Mouse (Mus musculus) heart, embryonic 11.5 days (tissue): ENCODE results near the gene Paf1. TPM values are rescaled to one million over a fixed set of nuclear protein-coding genes. Genes with fewer than 3 reads are reported as not detected.

Experiments
- ATAC-seq: fragments of 200-750 bp; cut with Nextera tagmentation; replicated peaks from 2 replicates; pipeline ENCODE4 v1.8.0; 2017; ENCODE audit warnings: moderate library complexity; ENCODE audit not compliant: insufficient number of reproducible peaks, low FRiP score, low TSS enrichment
- H3K27ac ChIP-seq: fragments of 300-500 bp; sonication (generic); 2 replicates; pipeline ENCODE4 v1.5.1; 2014; ENCODE audit warnings: mild to moderate bottlenecking, low read depth, low read length
- H3K27me3 ChIP-seq: fragments of 300-500 bp; sonication (generic); 2 replicates; pipeline ENCODE4 v1.6.1; 2014; ENCODE audit warnings: mild to moderate bottlenecking, low read length, mixed read lengths; ENCODE audit not compliant: control insufficient read depth, insufficient read depth
- H3K36me3 ChIP-seq: fragments of 300-500 bp; sonication (generic); 2 replicates; pipeline ENCODE4 v1.6.1; 2014; ENCODE audit warnings: mild to moderate bottlenecking, low read length, moderate library complexity, mixed read lengths; ENCODE audit not compliant: control insufficient read depth, insufficient read depth
- H3K4me1 ChIP-seq: fragments of 300-500 bp; sonication (generic); 2 replicates; pipeline ENCODE4 v1.6.1; 2014; ENCODE audit warnings: low read length; ENCODE audit not compliant: control insufficient read depth, insufficient read depth
- H3K4me2 ChIP-seq: fragments of 300-500 bp; sonication (generic); 2 replicates; pipeline ENCODE4 v1.6.1; 2014; ENCODE audit warnings: mild to moderate bottlenecking, moderate library complexity
- H3K4me3 ChIP-seq: fragments of 300-500 bp; sonication (generic); 2 replicates; pipeline ENCODE4 v1.5.1; 2014; ENCODE audit warnings: low read depth, low read length
- H3K9ac ChIP-seq: fragments of 300-500 bp; sonication (generic); 2 replicates; pipeline ENCODE4 v1.6.1; 2014; ENCODE audit warnings: mild to moderate bottlenecking, low read depth, low read length, moderate library complexity
- H3K9me3 ChIP-seq: fragments of 300-500 bp; sonication (generic); replicated peaks from 2 replicates; pipeline ENCODE4 v1.6.1; 2016; ENCODE audit warnings: low read length; ENCODE audit not compliant: control insufficient read depth
- WGBS: fragments of 180-500 bp; shearing (Covaris S2); extraction: QIAGEN DNeasy Blood & Tissue Kit; methylation state at CpG from one replicate; pipeline ENCODE4 v1.1.7; 2014; ENCODE audit not compliant: insufficient replicate concordance; 5-methylcytosine and 5-hydroxymethylcytosine counted together
- polyA plus RNA-seq: library from polyadenylated mRNA; unstranded; fragments of >200 nt; fragmentation: Nextera tagmentation; extraction: Ambion mirVana; gene quantifications from 2 replicates; pipeline ENCODE4 v1.2.1, GENCODE M21; 2014

Paf1 gene
- polyA plus RNA-seq, 1 experiment from 2014 or later: 70.2 TPM

DNA sequence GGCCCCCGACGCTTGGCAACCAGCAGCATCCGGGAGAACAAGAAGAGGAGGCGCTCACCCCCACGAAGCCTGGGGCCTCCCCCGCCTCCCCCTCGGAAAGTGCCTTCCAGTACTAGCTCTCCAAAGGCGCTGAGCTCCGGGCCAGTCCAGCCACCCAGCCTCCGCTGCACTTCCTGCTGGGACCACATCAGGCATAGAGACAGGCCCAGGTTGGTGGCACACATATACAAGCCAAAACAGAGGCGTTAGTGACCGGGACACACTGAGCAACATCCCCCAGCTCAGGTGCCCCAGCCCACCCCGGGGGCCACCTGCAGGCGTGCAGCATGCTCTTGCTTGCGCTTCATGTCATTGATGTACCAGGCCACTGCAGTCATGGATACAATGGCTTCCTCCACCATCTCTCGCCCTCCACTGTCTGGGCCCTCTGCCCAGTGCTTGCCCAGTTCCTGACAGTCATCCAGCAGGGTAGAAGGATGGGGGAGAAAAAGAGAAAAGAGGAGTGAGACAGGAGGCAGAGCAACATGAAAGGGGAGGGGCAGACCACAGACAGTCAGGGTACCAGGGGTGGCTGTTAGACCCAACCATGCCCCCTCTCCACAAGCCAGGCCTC lies 25.0 kb upstream of the Paf1 start:
- Histone ChIP-seq H3K9me3 (no peaks in the 10 kb centered on the region), H3K36me3 (peaks cover 38% of the 10 kb centered on the region), H3K4me1 (peaks cover 13% of the 10 kb centered on the region)

DNA sequence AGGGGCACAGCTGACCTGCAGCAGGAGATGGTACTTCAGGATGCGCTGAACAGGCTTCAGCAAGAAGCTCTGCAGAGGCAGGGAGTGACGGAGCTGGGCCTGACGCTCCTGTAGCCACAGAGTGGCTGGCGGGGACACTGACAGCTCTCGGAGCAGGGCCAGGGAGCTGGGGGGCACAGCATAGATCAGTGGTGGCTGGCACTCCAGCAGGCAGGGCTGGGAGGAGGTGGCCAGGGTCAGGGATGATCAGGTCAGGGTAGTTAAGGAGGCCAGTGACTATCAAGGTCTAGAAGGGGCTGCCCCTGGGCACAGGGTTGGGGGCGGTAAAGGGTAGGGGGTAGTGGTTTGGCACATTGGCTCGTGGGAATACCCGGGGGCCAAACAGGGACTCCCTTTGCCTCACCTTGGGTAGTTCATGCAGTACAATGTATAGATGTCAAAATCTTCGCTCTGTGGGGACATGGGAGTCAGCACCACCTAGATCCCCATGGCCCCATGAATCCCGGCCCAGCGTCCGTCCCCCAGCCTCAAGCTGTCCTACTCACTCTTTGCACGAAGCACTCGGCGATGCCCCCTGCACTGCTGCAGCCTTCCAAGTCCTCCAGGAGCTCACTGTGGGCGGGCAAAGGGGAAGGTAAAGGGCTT lies 24.4 kb upstream of the Paf1 start:
- 0 out of 2 replicates have a peak overlapping the region, but pooled peaks have one; percentile 22 for H3K9ac ChIP-seq
- no peak overlapping the region for H3K4me2 ChIP-seq
- H3K36me3 ChIP-seq: peaks cover 37% of the 10 kb centered on the region
- H3K27me3 ChIP-seq: no peaks in the 10 kb centered on the region
- no peak overlapping the region for H3K4me3 ChIP-seq
- ATAC-seq: no peak
- H3K9me3 ChIP-seq: no peaks in the 10 kb centered on the region
- H3K4me1 ChIP-seq: peaks cover 13% of the 10 kb centered on the region
- WGBS: 88% methylated on average over 16 of the region's 16 CpGs
- no peak overlapping the region for H3K27ac ChIP-seq

More for the DNA sequence above, 25.0 kb upstream of the Paf1 start:
- no peak for ATAC-seq
- Histone ChIP-seq H3K27me3 (no peaks in the 10 kb centered on the region), H3K4me3 (no peak overlapping the region), H3K27ac (no peak overlapping the region), H3K9ac (0 out of 2 replicates have a peak overlapping the region, but pooled peaks have one; percentile 22), H3K4me2 (no peak overlapping the region)
- WGBS: 88% methylated on average over 16 of the region's 16 CpGs

DNA sequence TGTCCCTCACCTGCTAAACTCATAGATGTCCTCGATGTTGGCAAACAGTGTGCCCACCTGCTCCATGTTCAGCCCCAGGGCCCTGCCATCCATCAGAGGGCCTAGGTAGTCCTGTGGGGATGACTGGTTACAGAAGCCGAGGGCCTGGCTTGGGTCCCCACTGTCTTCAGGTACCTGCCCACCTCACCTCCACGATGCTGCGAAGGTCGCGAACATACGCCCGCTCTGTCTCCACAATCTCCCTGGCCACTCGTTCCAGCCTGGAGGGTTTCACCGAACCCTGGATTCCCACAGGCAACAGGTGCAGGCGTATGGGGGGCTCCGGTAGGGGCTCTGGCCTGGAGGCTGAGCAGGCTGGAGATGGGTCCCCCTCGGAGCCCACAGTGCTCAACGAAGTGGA lies 22.7 kb upstream of the Paf1 start:
- ATAC-seq: no peak
- Histone ChIP-seq H3K9me3 (no peaks in the 10 kb centered on the region), H3K4me3 (peak overlapping the region; percentile 89), H3K27ac (no peak overlapping the region), H3K4me2 (peak overlapping the region; percentile 97), H3K27me3 (no peaks in the 10 kb centered on the region), H3K4me1 (peaks cover 16% of the 10 kb centered on the region), H3K9ac (peak overlapping the region; percentile 97), H3K36me3 (peaks cover 24% of the 10 kb centered on the region)
- 86% methylated on average over 14 of the region's 14 CpGs for WGBS

DNA sequence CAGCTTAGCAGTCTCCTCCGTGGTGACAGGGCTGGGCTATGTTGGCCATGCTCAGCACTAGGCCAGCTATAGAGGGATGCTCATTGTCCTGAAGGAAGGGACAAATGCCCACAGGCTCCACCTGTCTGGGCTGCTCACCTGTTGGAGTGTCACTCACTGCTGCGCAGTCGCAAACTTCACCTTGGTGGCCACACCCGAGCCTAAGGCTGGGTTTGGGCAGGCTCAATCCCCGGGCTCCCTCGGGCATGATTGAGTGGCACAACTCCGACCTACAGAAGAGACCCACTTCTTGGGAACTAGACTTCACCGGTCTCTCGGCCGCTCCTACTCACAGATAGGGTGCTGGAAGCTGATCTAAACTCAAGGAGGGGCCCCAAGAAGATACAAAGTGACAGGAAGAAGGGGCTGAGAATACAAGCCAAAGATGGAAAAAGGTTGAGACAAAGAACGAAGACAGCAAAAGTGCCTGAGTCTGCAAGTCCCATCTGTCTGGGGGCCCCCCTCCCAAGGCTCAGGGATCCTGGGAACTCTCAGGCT lies 21.7 kb upstream of the Paf1 start:
- peaks cover 21% of the 10 kb centered on the region for H3K4me1 ChIP-seq
- ATAC-seq: no peak
- H3K9ac ChIP-seq: peak overlapping the region; percentile 97
- H3K9me3 ChIP-seq: no peaks in the 10 kb centered on the region
- H3K36me3 ChIP-seq: peaks cover 24% of the 10 kb centered on the region
- H3K4me3 ChIP-seq: peak overlapping the region; percentile 89
- H3K27me3 ChIP-seq: no peaks in the 10 kb centered on the region
- WGBS: 11% methylated on average over 11 of the region's 11 CpGs
- peak overlapping the region; percentile 97 for H3K4me2 ChIP-seq
- H3K27ac ChIP-seq: peak overlapping the region; percentile 91

DNA sequence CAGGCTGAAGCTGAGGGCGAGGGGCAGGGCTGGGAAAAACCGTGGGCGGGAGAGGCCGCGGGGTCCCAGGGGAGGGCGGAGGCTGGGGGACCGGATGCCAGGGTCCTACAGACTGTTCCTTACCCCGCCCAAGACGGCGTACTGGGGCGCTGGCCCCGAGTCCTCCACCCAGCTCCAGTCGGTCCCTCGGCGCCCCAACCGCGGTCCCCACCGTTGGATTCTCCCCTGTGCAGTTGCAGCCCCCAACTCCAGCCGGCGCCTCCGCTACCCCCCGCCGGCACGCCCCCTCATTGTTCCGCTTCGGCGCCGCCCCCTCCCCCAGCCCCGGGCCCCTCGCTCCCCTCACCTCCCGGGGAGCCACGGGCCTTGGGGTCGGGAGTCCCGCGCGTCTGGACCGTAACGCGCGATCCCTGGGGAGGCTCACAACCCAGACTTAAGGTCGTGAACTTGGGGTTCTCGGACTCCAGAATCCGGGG lies 21.2 kb upstream of the Paf1 start:
- H3K9me3 ChIP-seq: no peaks in the 10 kb centered on the region
- peaks cover 26% of the 10 kb centered on the region for H3K4me1 ChIP-seq
- H3K27ac ChIP-seq: peak overlapping the region; percentile 91
- peak overlapping the region; percentile 89 for H3K4me3 ChIP-seq
- H3K27me3 ChIP-seq: no peaks in the 10 kb centered on the region
- peaks cover 22% of the 10 kb centered on the region for H3K36me3 ChIP-seq
- peak overlapping the region; percentile 97 for H3K9ac ChIP-seq
- peak overlapping the region; percentile 97 for H3K4me2 ChIP-seq
- ATAC-seq: no peak
- under 1% methylated on average over 36 of the region's 43 CpGs for WGBS

DNA sequence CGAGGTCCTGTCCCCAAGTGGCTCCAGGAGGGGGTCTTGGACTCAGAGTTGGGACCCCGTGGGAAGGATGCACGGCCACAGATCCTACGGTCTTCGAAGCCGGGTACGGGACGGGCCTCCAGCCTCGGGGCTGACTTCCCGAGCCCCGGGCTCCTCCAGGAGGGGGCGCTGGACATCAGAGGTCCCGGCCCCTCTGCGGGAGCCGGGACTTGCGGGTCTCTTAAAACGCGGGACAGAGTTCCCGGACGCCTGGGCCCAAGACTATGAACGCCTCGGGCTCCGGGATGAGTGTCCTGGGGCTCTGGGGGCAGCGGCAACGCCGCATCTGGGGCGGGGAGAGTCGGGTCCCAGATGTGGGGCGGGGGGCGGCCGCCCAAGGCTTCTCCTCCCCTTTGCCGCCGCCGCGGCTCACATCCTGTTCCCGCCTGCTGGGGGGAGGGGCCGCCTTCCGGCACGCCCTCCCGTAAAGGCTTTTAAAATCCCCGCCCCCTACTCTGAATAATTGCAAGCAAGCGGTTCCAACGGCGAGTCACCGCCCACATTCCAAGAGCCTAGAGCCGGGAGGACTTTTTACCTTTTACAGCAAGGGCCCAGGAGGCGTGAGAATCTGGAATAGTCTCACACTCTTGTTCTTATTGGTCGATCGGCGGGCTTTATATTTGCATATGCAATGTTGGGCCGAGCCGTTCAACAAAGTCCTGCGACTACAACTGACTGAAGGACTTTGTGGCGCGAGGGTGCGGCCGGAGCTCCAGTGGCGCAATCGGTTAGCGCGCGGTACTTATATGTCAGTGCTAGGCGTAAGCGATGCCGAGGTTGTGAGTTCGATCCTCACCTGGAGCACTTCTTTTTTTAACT lies 20.3 kb upstream of the Paf1 start, which contains the start of gene Plekhg2:
Gene Plekhg2, minus strand, starts transcription at position 349 of the 858 bp plus-strand sequence.
- peaks cover 34% of the 10 kb centered on the region for H3K4me1 ChIP-seq
- WGBS: under 1% methylated on average over 66 of the region's 66 CpGs
- H3K27me3 ChIP-seq: no peaks in the 10 kb centered on the region
- peak; percentile 86 for ATAC-seq
- peak within 1 kb of the TSS; percentile 97 for H3K4me2 ChIP-seq
- peaks cover 14% of the 10 kb centered on the region for H3K36me3 ChIP-seq
- H3K9me3 ChIP-seq: no peaks in the 10 kb centered on the region
- peak within 1 kb of the TSS; percentile 89 for H3K4me3 ChIP-seq
- peak within 1 kb of the TSS; percentile 97 for H3K9ac ChIP-seq
- peak within 1 kb of the TSS; percentile 91 for H3K27ac ChIP-seq

DNA sequence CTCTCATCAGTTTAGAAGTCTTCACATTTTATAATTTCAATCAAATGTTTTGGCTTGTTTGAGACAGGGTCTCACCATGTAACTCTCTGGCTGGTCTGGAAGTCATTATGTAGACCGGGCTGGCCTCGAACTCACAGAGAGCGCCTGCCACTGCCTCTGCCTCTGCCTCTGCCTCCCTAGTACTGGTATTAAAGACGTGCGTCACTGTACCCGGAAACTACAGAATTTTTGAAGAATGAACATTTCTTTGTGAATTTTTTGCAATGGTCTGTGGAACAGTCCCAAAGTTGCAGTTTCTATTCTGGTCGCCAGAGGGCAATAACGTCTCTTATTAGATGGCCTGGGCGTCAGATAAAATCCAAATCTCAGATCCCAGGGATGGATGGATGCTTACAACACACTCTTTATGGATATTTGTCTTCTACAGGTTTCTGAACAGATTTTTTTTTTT lies 19.6 kb upstream of the Paf1 start:
- H3K27me3 ChIP-seq: no peaks in the 10 kb centered on the region
- peak overlapping the region; percentile 56; the same call in 1 of the 2 replicates for H3K9ac ChIP-seq
- under 1% methylated on average over 9 of the region's 9 CpGs for WGBS
- peak overlapping the region; percentile 73 for H3K27ac ChIP-seq
- H3K36me3 ChIP-seq: peaks cover 7% of the 10 kb centered on the region
- peak overlapping the region; percentile 89 for H3K4me3 ChIP-seq
- no peak for ATAC-seq
- peaks cover 40% of the 10 kb centered on the region for H3K4me1 ChIP-seq
- no peaks in the 10 kb centered on the region for H3K9me3 ChIP-seq
- peak overlapping the region; percentile 52 for H3K4me2 ChIP-seq
